Mouse (Mus musculus) ES-Bruce4 (cell line): ENCODE data around the gene Fbxl2.

ENCODE experiments used
- CTCF ChIP-seq: IDR thresholded peaks from one replicate; pipeline ENCODE4 v1.8.1; 2011; ENCODE audit warnings: low read depth, low read length
- POLR2A ChIP-seq: IDR thresholded peaks from one replicate; pipeline ENCODE4 v1.8.1; 2011; ENCODE audit warnings: low read length; ENCODE audit not compliant: insufficient read depth

DNA sequence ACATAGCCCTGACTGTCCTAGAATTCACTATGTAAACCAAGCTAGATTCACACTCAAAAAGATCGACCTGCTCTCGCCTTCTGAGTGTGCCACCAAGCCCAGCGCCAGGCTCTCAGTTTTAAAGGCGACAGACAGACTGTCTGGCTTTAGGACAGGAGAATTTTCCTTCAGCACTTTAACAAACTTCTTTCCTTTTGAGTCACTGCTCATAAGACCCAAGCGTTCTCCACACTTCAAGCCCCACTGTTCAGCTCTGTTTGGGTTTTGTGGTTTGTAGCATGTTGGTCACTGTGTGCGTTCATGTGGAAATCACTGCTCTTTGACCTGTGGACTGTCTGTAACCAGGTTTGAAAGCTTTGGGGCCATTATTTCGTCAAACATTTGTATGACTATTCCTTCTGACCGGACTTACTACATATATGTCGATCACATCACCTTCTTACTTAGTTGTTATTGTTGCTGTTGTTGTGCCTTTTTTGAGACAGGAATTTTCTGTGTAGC is 38.1 kb downstream of the Fbxl2 start:
- TF ChIP-seq CTCF (no peak), POLR2A (no peak)
